Mouse (Mus musculus) lung, postnatal 25 days (tissue): Measurements from ENCODE around the gene Nrp1.

Experiments
- DNase-seq: peaks from one replicate; pipeline ENCODE4 v3.0.0; 2022; ENCODE audit warnings: low spot score

Nrp1 gene

GRCm38 (mm10) chr8:128371026-128371425 lies 12.6 kb downstream of the Nrp1 start:
- no peak for DNase-seq

GRCm38 (mm10) chr8:128371789-128372188 lies 13.4 kb downstream of the Nrp1 start:
- DNase-seq: no peak

GRCm38 (mm10) chr8:128372724-128373123 lies 14.3 kb downstream of the Nrp1 start:
- DNase-seq: no peak

DNA sequence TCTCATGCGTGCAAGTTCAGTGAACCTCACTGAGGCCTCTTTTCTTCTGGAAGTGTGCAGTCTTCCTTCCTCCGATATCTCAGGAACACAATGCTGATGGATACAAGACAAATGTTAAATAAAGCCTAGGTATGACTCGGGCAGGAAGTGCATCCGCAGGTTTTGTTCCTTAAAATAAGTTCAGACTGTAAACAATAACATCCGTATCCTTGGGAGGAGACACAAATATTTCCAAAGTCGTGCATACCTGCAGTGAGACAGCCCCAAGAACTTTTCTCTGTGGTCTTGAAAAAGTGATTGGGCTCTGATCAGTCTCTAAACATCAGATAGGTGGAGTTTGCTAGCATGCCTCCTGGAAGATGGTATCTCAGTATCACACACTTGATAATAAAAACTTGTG lies 15.0 kb downstream of the Nrp1 start:
- DNase-seq: no peak

DNA sequence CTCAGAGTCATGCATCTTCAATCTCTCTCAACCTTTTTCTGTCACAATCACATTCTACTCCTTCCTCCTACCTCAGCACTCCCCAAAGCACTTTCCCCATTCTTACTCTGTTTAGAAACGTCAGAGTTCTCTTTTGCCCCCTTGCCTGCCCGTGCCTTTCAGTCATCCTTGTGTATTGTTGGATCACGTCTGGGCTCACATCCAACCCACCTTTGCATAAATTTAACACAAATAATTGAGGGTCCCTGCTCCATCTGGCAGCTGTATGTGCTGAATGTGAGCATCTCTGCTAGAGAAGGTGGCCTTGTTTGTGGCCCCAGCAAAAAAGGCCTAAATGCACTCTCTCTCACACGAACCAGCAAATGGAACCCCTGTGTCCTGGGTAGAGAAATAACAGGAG lies 16.9 kb downstream of the Nrp1 start:
- DNase-seq: no peak

GRCm38 (mm10) chr8:128383176-128383575 lies 24.8 kb downstream of the Nrp1 start:
- peak; percentile 54 for DNase-seq

DNA sequence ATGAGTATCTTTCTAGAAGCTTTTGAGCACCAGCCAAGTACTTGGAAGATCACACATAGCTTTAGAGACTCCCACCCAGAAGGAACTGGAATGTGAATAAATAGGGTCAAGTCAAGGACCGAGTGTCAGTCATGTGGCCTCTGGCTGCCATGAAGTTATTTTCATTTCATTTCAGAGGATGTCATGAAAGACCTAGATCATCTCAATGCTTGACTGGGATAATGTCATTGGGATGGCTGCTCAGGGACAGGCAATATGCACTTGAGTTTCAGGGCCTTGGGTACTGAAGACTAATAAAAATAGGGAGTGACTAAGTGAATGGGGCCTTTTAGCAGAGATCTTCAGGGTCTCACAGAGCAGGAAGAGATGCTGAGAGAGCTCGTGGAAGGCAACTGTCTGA lies 26.0 kb downstream of the Nrp1 start:
- no peak for DNase-seq

DNA sequence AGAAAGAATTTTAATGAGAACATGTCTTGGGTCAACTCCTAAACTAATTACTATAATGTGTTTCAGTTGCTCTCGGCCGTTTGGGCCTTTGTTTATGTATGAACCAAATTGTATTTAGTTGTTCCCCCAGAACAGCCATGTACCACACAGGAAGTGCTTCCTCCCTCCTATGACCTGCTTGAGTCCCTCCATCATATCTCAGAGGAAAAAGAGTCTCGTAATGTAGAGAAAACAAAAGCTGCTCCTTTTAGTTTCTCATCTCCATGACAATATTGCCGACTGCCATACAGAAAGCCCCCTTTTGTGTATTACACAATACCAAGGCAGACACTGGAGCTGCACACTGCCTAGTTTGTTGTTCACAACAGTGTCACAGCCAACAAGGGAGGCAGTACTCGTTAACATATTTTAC lies 26.5 kb downstream of the Nrp1 start:
- DNase-seq: no peak

- peak; percentile 80 for DNase-seq
These were observed 28.7 kb downstream of the Nrp1 start for GRCm38 (mm10) chr8:128386963-128387621.

- DNase-seq: no peak
These were observed 32.4 kb downstream of the Nrp1 start for GRCm38 (mm10) chr8:128390759-128391158.

GRCm38 (mm10) chr8:128391182-128391760 lies 32.9 kb downstream of the Nrp1 start:
- no peak for DNase-seq

DNA sequence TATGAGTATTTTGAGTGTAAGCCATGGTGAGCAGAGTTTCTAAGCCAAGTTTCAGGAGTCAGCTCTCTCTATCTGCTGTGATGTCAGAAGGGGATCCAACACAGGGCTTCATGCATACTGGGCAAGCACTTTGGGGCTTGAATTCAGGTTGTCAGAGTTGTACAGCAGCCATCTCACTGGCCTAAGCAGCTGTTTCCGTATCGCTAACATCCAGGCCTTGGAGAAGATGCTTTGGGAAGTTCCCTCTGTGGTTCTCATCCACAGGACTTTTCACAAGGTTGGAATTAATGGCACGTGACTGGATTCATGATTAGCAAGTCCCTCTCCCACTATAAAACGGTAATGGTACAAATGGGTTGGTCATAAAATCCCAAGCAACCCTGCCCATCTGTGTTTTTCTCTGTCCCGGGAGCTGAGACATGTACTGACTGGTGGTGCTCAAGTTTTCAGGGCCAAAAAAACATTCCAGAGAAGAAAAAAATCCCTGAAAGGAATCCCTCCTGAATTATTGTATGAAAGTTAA lies 36.3 kb downstream of the Nrp1 start:
- DNase-seq: no peak

DNA sequence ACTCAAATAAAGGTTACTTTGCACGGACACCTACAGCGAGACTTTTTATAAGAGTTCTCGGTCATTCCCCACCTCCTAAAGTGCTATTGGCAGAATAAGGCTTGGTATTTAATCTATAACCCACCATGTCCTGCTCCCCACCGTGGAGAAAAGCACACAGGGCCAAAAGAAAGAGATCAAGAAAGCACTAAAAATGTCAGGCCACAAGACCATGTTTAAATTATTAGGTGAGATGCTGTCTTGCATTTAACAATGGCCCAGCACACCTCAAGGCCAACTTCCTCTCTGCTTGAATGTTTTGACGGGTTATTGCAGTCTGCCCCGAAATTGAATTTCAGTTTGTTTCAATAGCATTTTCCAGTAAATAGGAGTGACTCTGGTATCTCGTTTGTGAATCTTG lies 38.6 kb downstream of the Nrp1 start:
- no peak for DNase-seq

- DNase-seq: no peak
These were observed 39.0 kb downstream of the Nrp1 start for GRCm38 (mm10) chr8:128397441-128397840.

DNA sequence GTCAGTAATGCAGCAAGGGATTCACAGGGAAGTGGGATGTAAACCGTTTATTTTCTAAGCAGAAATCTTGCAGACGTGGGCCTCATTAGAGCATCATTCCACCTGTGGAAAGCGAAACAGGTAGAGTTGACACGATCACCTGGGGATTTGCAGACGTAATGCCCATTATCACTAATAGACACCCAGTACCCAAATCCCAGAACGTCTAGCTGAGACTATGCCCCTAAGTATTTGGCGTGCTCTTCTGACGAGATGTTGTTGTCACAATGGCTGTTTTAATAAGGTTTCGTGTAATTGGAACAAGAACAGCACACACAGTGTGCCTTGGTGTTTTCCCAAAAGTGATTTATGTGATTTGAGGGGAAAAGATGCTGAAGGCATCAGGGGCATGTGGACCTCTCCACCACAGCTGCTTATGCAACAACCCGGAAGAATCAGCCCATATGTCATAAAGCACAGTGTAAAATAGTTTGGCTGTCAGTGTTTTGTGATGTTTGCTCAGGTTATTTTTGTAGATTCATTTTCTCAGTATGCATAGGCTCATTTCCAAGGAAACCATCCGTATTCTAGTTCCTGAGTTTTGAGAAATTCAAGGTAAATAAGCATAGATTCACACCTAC lies 40.2 kb downstream of the Nrp1 start:
- no peak for DNase-seq

GRCm38 (mm10) chr8:128400286-128400685 lies 41.9 kb downstream of the Nrp1 start:
- no peak for DNase-seq

DNA sequence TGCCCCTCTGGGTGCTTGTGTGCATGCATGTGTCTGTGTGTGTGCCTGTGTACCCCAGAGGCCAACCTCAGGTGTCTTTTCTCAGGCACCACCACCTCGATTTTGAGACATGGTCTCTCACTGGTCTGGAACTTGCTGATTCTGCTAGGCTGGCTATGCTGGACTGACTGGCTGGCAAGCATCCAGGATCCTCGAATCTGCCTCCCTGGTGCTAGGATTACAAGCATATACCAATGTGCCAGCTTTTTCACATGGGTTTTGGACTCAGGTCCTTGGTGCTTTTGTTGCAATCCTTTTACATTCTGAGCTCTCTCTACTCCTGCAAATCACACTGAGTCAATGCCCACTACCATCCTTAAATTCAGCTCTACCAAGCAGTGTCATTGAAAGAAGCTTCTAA lies 46.5 kb downstream of the Nrp1 start:
- DNase-seq: no peak

DNA sequence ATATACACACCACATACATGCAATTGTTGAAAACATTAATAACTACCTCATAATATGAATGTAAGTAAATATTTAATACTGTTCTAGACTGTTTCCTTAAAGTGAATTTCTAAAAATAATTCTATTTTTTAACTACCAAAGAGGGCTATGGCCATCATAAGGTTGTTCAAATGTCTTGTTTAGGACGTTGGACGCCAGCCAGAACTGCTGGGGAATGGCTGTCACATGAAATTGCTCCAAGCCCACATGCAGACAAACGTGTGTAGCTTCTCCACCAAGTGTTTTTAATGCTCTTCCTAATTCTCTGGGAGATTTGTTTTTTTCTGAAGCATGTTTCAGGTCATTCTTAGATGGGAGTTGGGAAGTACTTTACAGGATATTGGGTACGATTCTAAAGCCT lies 55.0 kb downstream of the Nrp1 start:
- no peak for DNase-seq

GRCm38 (mm10) chr8:128415730-128416684 lies 57.6 kb downstream of the Nrp1 start:
- no peak for DNase-seq

GRCm38 (mm10) chr8:128416896-128417295 lies 58.5 kb downstream of the Nrp1 start:
- peak; percentile 23 for DNase-seq

DNA sequence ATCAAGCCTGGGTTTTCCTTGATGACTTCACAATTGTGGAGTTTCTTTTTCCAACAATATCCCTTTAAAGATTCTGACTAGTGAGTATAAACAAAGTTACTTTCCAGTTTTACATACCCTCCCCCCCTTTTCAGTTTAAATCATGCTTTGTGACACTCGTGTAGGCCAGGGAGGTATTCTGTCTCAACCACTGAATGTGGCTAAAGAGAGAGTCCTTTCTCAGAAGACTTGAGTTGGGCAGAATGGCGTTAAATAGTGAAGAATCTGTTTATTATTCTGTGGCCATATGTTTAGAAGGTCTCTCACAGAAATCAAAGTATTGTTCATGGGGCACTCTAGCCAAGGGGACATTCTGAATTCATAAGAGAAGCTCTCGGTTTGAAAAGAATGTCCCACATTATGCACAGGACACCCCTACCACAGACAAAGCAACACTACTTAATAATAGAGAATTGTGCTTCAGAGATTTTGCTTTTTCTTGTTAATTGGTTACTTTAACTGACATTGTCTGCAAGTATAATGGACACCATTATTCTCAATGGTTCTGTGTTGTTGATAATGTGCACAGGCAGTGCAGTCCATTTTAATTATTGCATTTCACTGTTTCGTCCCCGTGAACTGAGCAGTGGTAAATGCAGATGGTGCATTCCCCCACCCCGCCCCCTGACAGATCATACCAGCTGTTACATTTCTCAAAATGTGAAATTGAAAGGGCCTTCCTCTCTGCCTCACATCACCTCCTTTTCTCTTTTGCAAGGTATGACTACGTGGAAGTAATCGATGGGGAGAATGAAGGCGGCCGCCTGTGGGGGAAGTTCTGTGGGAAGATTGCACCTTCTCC lies 59.8 kb downstream of the Nrp1 start:
- no peak for DNase-seq
